Mouse (Mus musculus): Measurements from ENCODE around the gene Gm14406. TPM values are rescaled to one million over a fixed set of nuclear protein-coding genes. Genes with fewer than 3 reads are reported as not detected.

The Gm14406 gene
- polyA plus RNA-seq, 1 experiment from 2014 or later = not detected

DNA sequence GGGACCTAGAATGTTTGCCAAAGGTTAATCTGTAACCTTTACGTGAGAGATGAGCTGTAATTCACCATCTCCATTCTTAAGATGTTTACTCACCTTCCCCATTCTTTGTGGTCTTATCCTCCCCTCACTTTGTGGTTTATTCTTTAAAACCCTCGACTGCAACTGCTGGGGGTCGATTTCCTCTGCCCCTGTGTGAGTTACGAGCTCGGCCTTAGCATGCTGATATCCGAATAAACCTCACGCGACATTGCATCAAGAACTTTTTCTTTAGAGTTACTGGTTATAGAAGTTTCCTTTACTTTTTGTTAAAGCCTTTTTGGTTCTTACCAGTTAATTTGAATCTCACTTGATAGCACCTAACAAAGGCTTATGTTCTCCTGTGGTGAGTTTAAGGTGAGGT lies 58.0 kb downstream of the Gm14406 start:
- 76% methylated on average over 8 of the region's 8 CpGs for whole genome bisulfite sequencing
- Histone ChIP-seq H3K36me3 (ENCODE audit: control insufficient read depth, insufficient read depth, low read length) (no peaks in the 10 kb centered on the region), H3K4me1 (ENCODE audit: control insufficient read depth, insufficient read depth, low read length) (no peaks in the 10 kb centered on the region), H3K4me3 (replicated peaks; ENCODE audit: low read length) (no peak overlapping the region), H3K9me3 (replicated peaks; ENCODE audit: control insufficient read depth, low read length) (peaks cover 4% of the 10 kb centered on the region; the same call in 1 of the 2 replicates), H3K9ac (ENCODE audit: low read length) (no peak overlapping the region), H3K4me2 (ENCODE audit: low read depth, low read length) (no peak overlapping the region), H3K27me3 (ENCODE audit: control insufficient read depth, insufficient read depth, low read length) (no peaks in the 10 kb centered on the region), H3K27ac (ENCODE audit: low read length) (no peak overlapping the region)
- ATAC-seq (ENCODE audit: insufficient read depth, low FRiP score) = no peak

Other genes starting within 250 kb of the Gm14406 start
- 8.7 and 9.3 TPM in 2 replicates for gene Gm14418, start 179.9 kb downstream of the Gm14406 start, polyA plus RNA-seq (2015; fragmentation: Nextera tagmentation; extraction: Ambion mirVana)
- 18.5 and 19.1 TPM in 2 replicates for gene Zfp970, start 113.5 kb downstream of the Gm14406 start, polyA plus RNA-seq (2015; fragmentation: Nextera tagmentation; extraction: Ambion mirVana)
- 7.1 and 7.8 TPM in 2 replicates for gene Gm14403, start 80.0 kb downstream of the Gm14406 start, polyA plus RNA-seq (2015; fragmentation: Nextera tagmentation; extraction: Ambion mirVana)
- 7.6 and 8.5 TPM in 2 replicates for gene Gm14322, start 181.1 kb upstream of the Gm14406 start, polyA plus RNA-seq (2015; fragmentation: Nextera tagmentation; extraction: Ambion mirVana)

Data from stomach, embryonic 16.5 days (tissue).